Mouse (Mus musculus): ENCODE results near the gene Pla2g1b. TPM values are rescaled to one million over a fixed set of nuclear protein-coding genes. Genes with fewer than 3 reads are reported as not detected.
"Not testable (repeated sequence)": the region's sequence is repeated elsewhere in the genome, so short reads cannot be mapped to it uniquely, and the experiment has no call there.

The Pla2g1b gene
- polyA plus RNA-seq, 1 experiment from 2014 or later, result 489 TPM

- peak; percentile 79 for DNase-seq (ENCODE audit: low spot score)
- H3K36me3 ChIP-seq (ENCODE audit: control insufficient read depth, insufficient read depth, low read length), result no peaks in the 10 kb centered on the region
- WGBS, result 2% methylated on average over 28 of the region's 28 CpGs
- H3K27ac ChIP-seq (replicated peaks), result 0 out of 2 replicates have a peak overlapping the region, but pooled peaks have one; percentile 56
- H3K9me3 ChIP-seq (ENCODE audit: control insufficient read depth, low read length), result no peaks in the 10 kb centered on the region
- no peaks in the 10 kb centered on the region for H3K27me3 ChIP-seq (ENCODE audit: control insufficient read depth, insufficient read depth, low read length)
- H3K4me2 ChIP-seq (replicated peaks; ENCODE audit: low read depth), result peak overlapping the region; percentile 57
- no peak for TF ChIP-seq EP300 (optimal IDR thresholded peaks at IDR 0.05)
- TF ChIP-seq CTCF (IDR thresholded peaks at IDR 0.05; ENCODE audit: low read depth), result no peak
- H3K4me3 ChIP-seq (ENCODE audit: low read depth, low read length), result peak overlapping the region; percentile 20
- ATAC-seq (ENCODE audit: low FRiP score, low TSS enrichment), result peak; percentile 38
- H3K9ac ChIP-seq (ENCODE audit: low read length), result peak overlapping the region; percentile 57
- no peaks in the 10 kb centered on the region for H3K4me1 ChIP-seq (replicated peaks; ENCODE audit: control insufficient read depth, insufficient read depth)
Measured at GRCm38 (mm10) chr5:115491771-115492322, 25.8 kb downstream of the Pla2g1b start.

GRCm38 (mm10) chr5:115492711-115493335, 26.8 kb downstream of the Pla2g1b start:
- no peaks in the 10 kb centered on the region for H3K4me1 ChIP-seq (replicated peaks; ENCODE audit: control insufficient read depth, insufficient read depth)
- peak overlapping the region; percentile 78 for H3K27ac ChIP-seq (replicated peaks)
- H3K9ac ChIP-seq (ENCODE audit: low read length), result no peak overlapping the region
- ATAC-seq (ENCODE audit: low FRiP score, low TSS enrichment) (no peak), DNase-seq (ENCODE audit: low spot score) (peak; percentile 45)
- H3K27me3 ChIP-seq (ENCODE audit: control insufficient read depth, insufficient read depth, low read length), result no peaks in the 10 kb centered on the region
- no peak overlapping the region for H3K4me3 ChIP-seq (ENCODE audit: low read depth, low read length)
- WGBS, result 44% methylated on average over 6 of the region's 6 CpGs
- no peak overlapping the region for H3K4me2 ChIP-seq (replicated peaks; ENCODE audit: low read depth)
- H3K9me3 ChIP-seq (ENCODE audit: control insufficient read depth, low read length), result no peaks in the 10 kb centered on the region
- H3K36me3 ChIP-seq (ENCODE audit: control insufficient read depth, insufficient read depth, low read length), result no peaks in the 10 kb centered on the region
- no peak for TF ChIP-seq CTCF (IDR thresholded peaks at IDR 0.05; ENCODE audit: low read depth)
- TF ChIP-seq EP300 (optimal IDR thresholded peaks at IDR 0.05), result no peak

GRCm38 (mm10) chr5:115493441-115493840, 27.4 kb downstream of the Pla2g1b start:
- no peak overlapping the region for H3K4me3 ChIP-seq (ENCODE audit: low read depth, low read length)
- ATAC-seq (ENCODE audit: low FRiP score, low TSS enrichment) (no peak), DNase-seq (ENCODE audit: low spot score) (no peak)
- no peaks in the 10 kb centered on the region for H3K27me3 ChIP-seq (ENCODE audit: control insufficient read depth, insufficient read depth, low read length)
- H3K9ac ChIP-seq (ENCODE audit: low read length), result no peak overlapping the region
- H3K4me1 ChIP-seq (replicated peaks; ENCODE audit: control insufficient read depth, insufficient read depth), result no peaks in the 10 kb centered on the region
- H3K4me2 ChIP-seq (replicated peaks; ENCODE audit: low read depth), result no peak overlapping the region
- WGBS, result 27% methylated on average over 5 of the region's 5 CpGs
- H3K36me3 ChIP-seq (ENCODE audit: control insufficient read depth, insufficient read depth, low read length), result no peaks in the 10 kb centered on the region
- H3K9me3 ChIP-seq (ENCODE audit: control insufficient read depth, low read length), result no peaks in the 10 kb centered on the region
- H3K27ac ChIP-seq (replicated peaks), result peak overlapping the region; percentile 78
- TF ChIP-seq EP300 (optimal IDR thresholded peaks at IDR 0.05) (no peak), CTCF (IDR thresholded peaks at IDR 0.05; ENCODE audit: low read depth) (no peak)

- 83% methylated on average over 3 of the region's 3 CpGs for WGBS
- not testable (repeated sequence) for H3K9me3 ChIP-seq (ENCODE audit: control insufficient read depth, low read length); H3K9ac ChIP-seq (ENCODE audit: low read length); ATAC-seq (ENCODE audit: low FRiP score, low TSS enrichment); H3K4me2 ChIP-seq (replicated peaks; ENCODE audit: low read depth); DNase-seq (ENCODE audit: low spot score); H3K36me3 ChIP-seq (ENCODE audit: control insufficient read depth, insufficient read depth, low read length); H3K27ac ChIP-seq (replicated peaks); H3K4me3 ChIP-seq (ENCODE audit: low read depth, low read length); H3K4me1 ChIP-seq (replicated peaks; ENCODE audit: control insufficient read depth, insufficient read depth); H3K27me3 ChIP-seq (ENCODE audit: control insufficient read depth, insufficient read depth, low read length)
Measured at GRCm38 (mm10) chr5:115495618-115496017, 29.6 kb downstream of the Pla2g1b start.

- DNase-seq (ENCODE audit: low spot score), result no peak
- WGBS, result 75% methylated on average over 7 of the region's 7 CpGs
- TF ChIP-seq EP300 (optimal IDR thresholded peaks at IDR 0.05) (no peak), CTCF (IDR thresholded peaks at IDR 0.05; ENCODE audit: low read depth) (no peak)
- no peak overlapping the region for H3K27ac ChIP-seq (replicated peaks)
- H3K4me1 ChIP-seq (replicated peaks; ENCODE audit: control insufficient read depth, insufficient read depth), result no peaks in the 10 kb centered on the region
- no peaks in the 10 kb centered on the region for H3K27me3 ChIP-seq (ENCODE audit: control insufficient read depth, insufficient read depth, low read length)
- no peaks in the 10 kb centered on the region for H3K36me3 ChIP-seq (ENCODE audit: control insufficient read depth, insufficient read depth, low read length)
- H3K4me2 ChIP-seq (replicated peaks; ENCODE audit: low read depth), result no peak overlapping the region
- H3K4me3 ChIP-seq (ENCODE audit: low read depth, low read length), result no peak overlapping the region
- no peak for ATAC-seq (ENCODE audit: low FRiP score, low TSS enrichment)
- H3K9me3 ChIP-seq (ENCODE audit: control insufficient read depth, low read length), result no peaks in the 10 kb centered on the region
- H3K9ac ChIP-seq (ENCODE audit: low read length), result no peak overlapping the region
Measured at GRCm38 (mm10) chr5:115497033-115497432, 31.0 kb downstream of the Pla2g1b start.

Data from stomach, postnatal 0 days (tissue).